Mouse (Mus musculus) fat pad, adult 2 months (tissue): ENCODE data around the gene Asap3.
A peak's percentile ranks its signal among the peaks of the same experiment; 100 is the strongest.

Experiments used
- DNase-seq: peaks from one replicate; pipeline ENCODE4 v3.0.0-alpha.2; 2011; ENCODE audit warnings: low read depth, low spot score; ENCODE audit errors: extremely low read depth

Gene Asap3

GRCm38 (mm10) chr4:136180408-136181330 is 25.5 kb upstream of the Asap3 start:
- peak; percentile 40 for DNase-seq

GRCm38 (mm10) chr4:136181367-136181766 is 24.8 kb upstream of the Asap3 start:
- no peak for DNase-seq

- DNase-seq: no peak
These were observed 20.8 kb upstream of the Asap3 start for GRCm38 (mm10) chr4:136185375-136185774.

GRCm38 (mm10) chr4:136186315-136186714 is 19.9 kb upstream of the Asap3 start:
- DNase-seq: no peak

- DNase-seq: no peak
These were observed 19.3 kb upstream of the Asap3 start for GRCm38 (mm10) chr4:136186739-136187472.

GRCm38 (mm10) chr4:136188973-136189737 is 17.0 kb upstream of the Asap3 start:
- no peak for DNase-seq

GRCm38 (mm10) chr4:136189912-136190311 is 16.3 kb upstream of the Asap3 start:
- no peak for DNase-seq

- no peak for DNase-seq
These were observed 12.6 kb upstream of the Asap3 start for GRCm38 (mm10) chr4:136193571-136193970.

GRCm38 (mm10) chr4:136195029-136195428 is 11.1 kb upstream of the Asap3 start:
- DNase-seq: no peak

GRCm38 (mm10) chr4:136195629-136196028 is 10.5 kb upstream of the Asap3 start:
- no peak for DNase-seq

GRCm38 (mm10) chr4:136196201-136196600 is 10.0 kb upstream of the Asap3 start:
- no peak for DNase-seq

- no peak for DNase-seq
These were observed 7.3 kb upstream of the Asap3 start for GRCm38 (mm10) chr4:136198846-136199245.

- DNase-seq: no peak
These were observed 6.4 kb upstream of the Asap3 start for GRCm38 (mm10) chr4:136199562-136200292.

- DNase-seq: no peak
These were observed 3.7 kb upstream of the Asap3 start for GRCm38 (mm10) chr4:136202509-136202908.

- no peak for DNase-seq
These were observed 1.4 kb upstream of the Asap3 start for GRCm38 (mm10) chr4:136204775-136205174.

GRCm38 (mm10) chr4:136206943-136207342 is 778 bp downstream of the Asap3 start:
- DNase-seq: no peak

- DNase-seq: no peak
These were observed 4.8 kb downstream of the Asap3 start for GRCm38 (mm10) chr4:136210931-136211330.

GRCm38 (mm10) chr4:136213629-136214028 is 7.5 kb downstream of the Asap3 start:
- no peak for DNase-seq

GRCm38 (mm10) chr4:136214828-136215227 is 8.7 kb downstream of the Asap3 start:
- no peak for DNase-seq

GRCm38 (mm10) chr4:136215576-136215975 is 9.4 kb downstream of the Asap3 start:
- DNase-seq: no peak

- no peak for DNase-seq
These were observed 10.9 kb downstream of the Asap3 start for GRCm38 (mm10) chr4:136217063-136217462.
